Mouse (Mus musculus): Measurements from ENCODE around the gene Nr0b2.

Gene Nr0b2

GRCm38 (mm10) chr4:133552768-133553447 is at the start of gene Nr0b2:
Gene Nr0b2, plus strand, starts transcription at chr4:133553376.
- in situ Hi-C loops (cut with MboI, MseI), result no loop called here

- in situ Hi-C loops (cut with MboI, MseI), result no loop called here
These were observed 48.9 kb upstream of the Nr0b2 start for GRCm38 (mm10) chr4:133504300-133504699.

GRCm38 (mm10) chr4:133504755-133505485 is 48.3 kb upstream of the Nr0b2 start:
- in situ Hi-C loops (cut with MboI, MseI), result loop anchor here (5.0 kb wide), 1 partner anchor 78 kb away; no protein-coding TSS in a partner anchor

GRCm38 (mm10) chr4:133506573-133506972 is 46.6 kb upstream of the Nr0b2 start:
- in situ Hi-C loops (cut with MboI, MseI), result loop anchor here (5.0 kb wide), 1 partner anchor 79 kb away; no protein-coding TSS in a partner anchor

GRCm38 (mm10) chr4:133508990-133509389 is 44.2 kb upstream of the Nr0b2 start:
- in situ Hi-C loops (cut with MboI, MseI), result loop anchor here (5.0 kb wide), 1 partner anchor 82 kb away; no protein-coding TSS in a partner anchor

- in situ Hi-C loops (cut with MboI, MseI), result loop anchor here (5.0 kb wide), 1 partner anchor 39 kb away; no protein-coding TSS in a partner anchor
These were observed 42.1 kb upstream of the Nr0b2 start for GRCm38 (mm10) chr4:133511050-133511449.

- in situ Hi-C loops (cut with MboI, MseI), result loop anchor here (5.0 kb wide), 1 partner anchor 40 kb away; no protein-coding TSS in a partner anchor
These were observed 40.7 kb upstream of the Nr0b2 start for GRCm38 (mm10) chr4:133512511-133512910.

GRCm38 (mm10) chr4:133512972-133513371 is 40.2 kb upstream of the Nr0b2 start:
- in situ Hi-C loops (cut with MboI, MseI), result loop anchor here (5.0 kb wide), 1 partner anchor 41 kb away; no protein-coding TSS in a partner anchor

GRCm38 (mm10) chr4:133518601-133519368 is 34.4 kb upstream of the Nr0b2 start, which contains the start of gene Kdf1:
Gene Kdf1, plus strand, starts transcription at chr4:133518963.
- in situ Hi-C loops (cut with MboI, MseI), result no loop called here

GRCm38 (mm10) chr4:133519369-133519665 is 33.9 kb upstream of the Nr0b2 start:
- in situ Hi-C loops (cut with MboI, MseI), result no loop called here

- in situ Hi-C loops (cut with MboI, MseI), result no loop called here
These were observed 31.7 kb upstream of the Nr0b2 start for GRCm38 (mm10) chr4:133521502-133521901.

GRCm38 (mm10) chr4:133527788-133528187 is 25.4 kb upstream of the Nr0b2 start:
- in situ Hi-C loops (cut with MboI, MseI), result no loop called here

GRCm38 (mm10) chr4:133532777-133533176 is 20.4 kb upstream of the Nr0b2 start:
- in situ Hi-C loops (cut with MboI, MseI), result no loop called here

- in situ Hi-C loops (cut with MboI, MseI), result no loop called here
These were observed 17.1 kb upstream of the Nr0b2 start for GRCm38 (mm10) chr4:133536081-133536480.

GRCm38 (mm10) chr4:133536652-133537051 is 16.5 kb upstream of the Nr0b2 start:
- in situ Hi-C loops (cut with MboI, MseI), result no loop called here

GRCm38 (mm10) chr4:133545272-133546231 is 7.6 kb upstream of the Nr0b2 start, which contains the start of gene Nudc:
Gene Nudc, minus strand, starts transcription at chr4:133545996.
- in situ Hi-C loops (cut with MboI, MseI), result no loop called here

GRCm38 (mm10) chr4:133552029-133552428 is 1.1 kb upstream of the Nr0b2 start:
- in situ Hi-C loops (cut with MboI, MseI), result no loop called here

- in situ Hi-C loops (cut with MboI, MseI), result no loop called here
These were observed 513 bp downstream of the Nr0b2 start for GRCm38 (mm10) chr4:133553448-133554330.

- in situ Hi-C loops (cut with MboI, MseI), result no loop called here
These were observed 4.0 kb downstream of the Nr0b2 start for GRCm38 (mm10) chr4:133557041-133557717.

Measured in regulatory T cell (primary cell).